Mouse (Mus musculus): ENCODE measurements around the gene Kirrel3. TPM values are rescaled to one million over a fixed set of nuclear protein-coding genes. Genes with fewer than 3 reads are reported as not detected.

Kirrel3 gene
- polyA plus RNA-seq (2016; fragmentation: Nextera tagmentation; extraction: Ambion mirVana), result 0.95 and 1.3 TPM in 2 replicates

- peaks cover 18% of the 10 kb centered on the region for H3K4me1 ChIP-seq (replicated peaks)
- H3K9ac ChIP-seq, result peak within 1 kb of the TSS; percentile 28
- H3K27ac ChIP-seq (ENCODE audit: poor library complexity, severe bottlenecking), result no peak within 1 kb of the TSS
- ATAC-seq (ENCODE audit: insufficient number of reproducible peaks, low FRiP score), result peak; percentile 63; the same call in 1 of the 2 replicates
- H3K4me2 ChIP-seq, result peak within 1 kb of the TSS; percentile 84
- H3K36me3 ChIP-seq, result no peaks in the 10 kb centered on the region
- peaks cover 58% of the 10 kb centered on the region for H3K27me3 ChIP-seq (replicated peaks)
- H3K4me3 ChIP-seq, result peak within 1 kb of the TSS; percentile 47
- H3K9me3 ChIP-seq (replicated peaks), result no peaks in the 10 kb centered on the region
- under 1% methylated on average over 35 of the region's 35 CpGs for WGBS
Observed at GRCm38 (mm10) chr9:34485759-34486431, at the start of gene Kirrel3. Gene Kirrel3, plus strand, starts transcription at chr9:34485894.

GRCm38 (mm10) chr9:34440721-34441120, 45.0 kb upstream of the Kirrel3 start:
- no peaks in the 10 kb centered on the region for H3K9me3 ChIP-seq (replicated peaks)
- no peaks in the 10 kb centered on the region for H3K4me1 ChIP-seq (replicated peaks)
- no peaks in the 10 kb centered on the region for H3K27me3 ChIP-seq (replicated peaks)
- H3K9ac ChIP-seq, result no peak overlapping the region
- H3K36me3 ChIP-seq, result no peaks in the 10 kb centered on the region
- no peak overlapping the region for H3K4me3 ChIP-seq
- H3K27ac ChIP-seq (ENCODE audit: poor library complexity, severe bottlenecking), result no peak overlapping the region
- ATAC-seq (ENCODE audit: insufficient number of reproducible peaks, low FRiP score), result no peak
- H3K4me2 ChIP-seq, result no peak overlapping the region
- 71% methylated on average over 4 of the region's 4 CpGs for WGBS

- Histone ChIP-seq H3K4me1 (replicated peaks) (0 out of 2 replicates have a peak, but pooled peaks cover 5% of the 10 kb centered on the region), H3K9me3 (replicated peaks) (no peaks in the 10 kb centered on the region), H3K9ac (no peak overlapping the region), H3K4me2 (no peak overlapping the region), H3K27me3 (replicated peaks) (no peaks in the 10 kb centered on the region), H3K4me3 (no peak overlapping the region), H3K27ac (ENCODE audit: poor library complexity, severe bottlenecking) (no peak overlapping the region), H3K36me3 (no peaks in the 10 kb centered on the region)
- no peak for ATAC-seq (ENCODE audit: insufficient number of reproducible peaks, low FRiP score)
- 66% methylated on average over 4 of the region's 4 CpGs for WGBS
Observed at GRCm38 (mm10) chr9:34443950-34444349, 41.7 kb upstream of the Kirrel3 start.

- Histone ChIP-seq H3K4me2 (no peak overlapping the region), H3K4me1 (replicated peaks) (0 out of 2 replicates have a peak, but pooled peaks cover 5% of the 10 kb centered on the region), H3K27ac (ENCODE audit: poor library complexity, severe bottlenecking) (no peak overlapping the region), H3K27me3 (replicated peaks) (no peaks in the 10 kb centered on the region), H3K4me3 (no peak overlapping the region), H3K36me3 (no peaks in the 10 kb centered on the region), H3K9ac (no peak overlapping the region), H3K9me3 (replicated peaks) (0 out of 2 replicates have a peak, but pooled peaks cover 2% of the 10 kb centered on the region)
- no peak for ATAC-seq (ENCODE audit: insufficient number of reproducible peaks, low FRiP score)
- 73% methylated on average over 15 of the region's 15 CpGs for WGBS
Observed at GRCm38 (mm10) chr9:34446497-34447350, 39.0 kb upstream of the Kirrel3 start.

- H3K4me3 ChIP-seq, result no peak overlapping the region
- no peaks in the 10 kb centered on the region for H3K27me3 ChIP-seq (replicated peaks)
- H3K36me3 ChIP-seq, result no peaks in the 10 kb centered on the region
- 0 out of 2 replicates have a peak, but pooled peaks cover 2% of the 10 kb centered on the region for H3K9me3 ChIP-seq (replicated peaks)
- no peak overlapping the region for H3K9ac ChIP-seq
- H3K4me1 ChIP-seq (replicated peaks), result 0 out of 2 replicates have a peak, but pooled peaks cover 5% of the 10 kb centered on the region
- H3K27ac ChIP-seq (ENCODE audit: poor library complexity, severe bottlenecking), result no peak overlapping the region
- H3K4me2 ChIP-seq, result no peak overlapping the region
- 68% methylated on average over 2 of the region's 2 CpGs for WGBS
- no peak for ATAC-seq (ENCODE audit: insufficient number of reproducible peaks, low FRiP score)
Observed at GRCm38 (mm10) chr9:34447736-34448135, 38.0 kb upstream of the Kirrel3 start.

- Histone ChIP-seq H3K9me3 (replicated peaks) (0 out of 2 replicates have a peak, but pooled peaks cover 2% of the 10 kb centered on the region), H3K27ac (ENCODE audit: poor library complexity, severe bottlenecking) (no peak overlapping the region), H3K4me2 (no peak overlapping the region), H3K4me1 (replicated peaks) (0 out of 2 replicates have a peak, but pooled peaks cover 5% of the 10 kb centered on the region), H3K4me3 (no peak overlapping the region), H3K36me3 (no peaks in the 10 kb centered on the region), H3K27me3 (replicated peaks) (no peaks in the 10 kb centered on the region), H3K9ac (no peak overlapping the region)
- WGBS, result 77% methylated on average over 4 of the region's 4 CpGs
- no peak for ATAC-seq (ENCODE audit: insufficient number of reproducible peaks, low FRiP score)
Observed at GRCm38 (mm10) chr9:34448467-34448866, 37.2 kb upstream of the Kirrel3 start.

- WGBS, result 77% methylated on average over 5 of the region's 5 CpGs
- H3K9me3 ChIP-seq (replicated peaks), result no peaks in the 10 kb centered on the region
- no peak overlapping the region for H3K9ac ChIP-seq
- H3K4me2 ChIP-seq, result no peak overlapping the region
- no peaks in the 10 kb centered on the region; the same call in 1 of the 2 replicates for H3K27me3 ChIP-seq (replicated peaks)
- ATAC-seq (ENCODE audit: insufficient number of reproducible peaks, low FRiP score), result no peak
- H3K4me1 ChIP-seq (replicated peaks), result no peaks in the 10 kb centered on the region
- H3K36me3 ChIP-seq, result no peaks in the 10 kb centered on the region
- H3K27ac ChIP-seq (ENCODE audit: poor library complexity, severe bottlenecking), result no peak overlapping the region
- no peak overlapping the region for H3K4me3 ChIP-seq
Observed at GRCm38 (mm10) chr9:34458189-34458588, 27.5 kb upstream of the Kirrel3 start.

GRCm38 (mm10) chr9:34459968-34460367, 25.7 kb upstream of the Kirrel3 start:
- Histone ChIP-seq H3K36me3 (no peaks in the 10 kb centered on the region), H3K4me1 (replicated peaks) (no peaks in the 10 kb centered on the region), H3K4me2 (no peak overlapping the region), H3K9ac (no peak overlapping the region), H3K27me3 (replicated peaks) (no peaks in the 10 kb centered on the region; the same call in 1 of the 2 replicates), H3K4me3 (no peak overlapping the region), H3K27ac (ENCODE audit: poor library complexity, severe bottlenecking) (no peak overlapping the region), H3K9me3 (replicated peaks) (no peaks in the 10 kb centered on the region)
- WGBS, result 55% methylated on average over 5 of the region's 5 CpGs
- no peak for ATAC-seq (ENCODE audit: insufficient number of reproducible peaks, low FRiP score)

GRCm38 (mm10) chr9:34463666-34464065, 22.0 kb upstream of the Kirrel3 start:
- Histone ChIP-seq H3K9ac (no peak overlapping the region), H3K4me1 (replicated peaks) (no peaks in the 10 kb centered on the region), H3K27me3 (replicated peaks) (no peaks in the 10 kb centered on the region; the same call in 1 of the 2 replicates), H3K27ac (ENCODE audit: poor library complexity, severe bottlenecking) (no peak overlapping the region), H3K9me3 (replicated peaks) (no peaks in the 10 kb centered on the region), H3K4me3 (no peak overlapping the region), H3K4me2 (no peak overlapping the region), H3K36me3 (no peaks in the 10 kb centered on the region)
- WGBS, result 53% methylated on average over 2 of the region's 2 CpGs
- no peak for ATAC-seq (ENCODE audit: insufficient number of reproducible peaks, low FRiP score)

GRCm38 (mm10) chr9:34466058-34466457, 19.6 kb upstream of the Kirrel3 start:
- no peaks in the 10 kb centered on the region for H3K27me3 ChIP-seq (replicated peaks)
- no peaks in the 10 kb centered on the region for H3K9me3 ChIP-seq (replicated peaks)
- H3K9ac ChIP-seq, result no peak overlapping the region
- ATAC-seq (ENCODE audit: insufficient number of reproducible peaks, low FRiP score), result no peak
- no peak overlapping the region for H3K4me2 ChIP-seq
- H3K27ac ChIP-seq (ENCODE audit: poor library complexity, severe bottlenecking), result no peak overlapping the region
- H3K36me3 ChIP-seq, result no peaks in the 10 kb centered on the region
- H3K4me1 ChIP-seq (replicated peaks), result no peaks in the 10 kb centered on the region; the same call in 1 of the 2 replicates
- 58% methylated on average over 3 of the region's 3 CpGs for WGBS
- H3K4me3 ChIP-seq, result no peak overlapping the region

- Histone ChIP-seq H3K4me3 (no peak overlapping the region), H3K27ac (ENCODE audit: poor library complexity, severe bottlenecking) (no peak overlapping the region), H3K4me2 (no peak overlapping the region), H3K4me1 (replicated peaks) (no peaks in the 10 kb centered on the region; the same call in 1 of the 2 replicates), H3K9ac (no peak overlapping the region), H3K36me3 (no peaks in the 10 kb centered on the region), H3K27me3 (replicated peaks) (no peaks in the 10 kb centered on the region), H3K9me3 (replicated peaks) (no peaks in the 10 kb centered on the region)
- WGBS, result 77% methylated on average over 3 of the region's 3 CpGs
- ATAC-seq (ENCODE audit: insufficient number of reproducible peaks, low FRiP score), result no peak
Observed at GRCm38 (mm10) chr9:34469180-34469579, 16.5 kb upstream of the Kirrel3 start.

Data from heart, embryonic 12.5 days (tissue).